Mouse (Mus musculus) midbrain, embryonic 12.5 days (tissue): ENCODE data around the gene Ccnf. TPM values are rescaled to one million over a fixed set of nuclear protein-coding genes. Genes with fewer than 3 reads are reported as not detected.
A peak's percentile ranks its signal among the peaks of the same experiment; 100 is the strongest.

Experiments
- ATAC-seq: fragments of 200-750 bp; cut with Nextera tagmentation; 2 replicates; pipeline ENCODE4 v1.8.0; 2017; ENCODE audit warnings: low read depth, moderate TSS enrichment, moderate library complexity; ENCODE audit not compliant: low FRiP score
- H3K27ac ChIP-seq: fragments of 300-500 bp; sonication (generic); replicated peaks from 2 replicates; pipeline ENCODE4 v1.5.1; 2016; ENCODE audit warnings: mild to moderate bottlenecking
- H3K27me3 ChIP-seq: fragments of 300-500 bp; sonication (generic); 2 replicates; pipeline ENCODE4 v1.6.1; 2016; ENCODE audit warnings: mild to moderate bottlenecking
- H3K36me3 ChIP-seq: fragments of 300-500 bp; sonication (generic); 2 replicates; pipeline ENCODE4 v1.6.1; 2016
- H3K4me1 ChIP-seq: fragments of 300-500 bp; sonication (generic); 2 replicates; pipeline ENCODE4 v1.6.1; 2016
- H3K4me2 ChIP-seq: fragments of 300-500 bp; sonication (generic); replicated peaks from 2 replicates; pipeline ENCODE4 v1.6.1; 2016; ENCODE audit warnings: mild to moderate bottlenecking, moderate library complexity
- H3K4me3 ChIP-seq: fragments of 300-500 bp; sonication (generic); 2 replicates; pipeline ENCODE4 v1.5.1; 2016; ENCODE audit warnings: mild to moderate bottlenecking
- H3K9ac ChIP-seq: fragments of 300-500 bp; sonication (generic); replicated peaks from 2 replicates; pipeline ENCODE4 v1.6.1; 2016; ENCODE audit warnings: mild to moderate bottlenecking, moderate library complexity
- H3K9me3 ChIP-seq: fragments of 300-500 bp; sonication (generic); 2 replicates; pipeline ENCODE4 v1.6.1; 2016; ENCODE audit warnings: mild to moderate bottlenecking
- WGBS: fragments of 180-500 bp; shearing (Covaris S2); methylation state at CpG from one replicate; pipeline ENCODE4 v1.1.7; 2016; 5-methylcytosine and 5-hydroxymethylcytosine counted together
- microRNA-seq: library from miRNA; unstranded; fragments of <30 nt; microRNA quantifications from one replicate; pipeline ENCODE4, GENCODE M21; 2017
- polyA plus RNA-seq: library from polyadenylated mRNA; unstranded; fragments of >200 nt; fragmentation: Nextera tagmentation; extraction: Ambion mirVana; gene quantifications from 2 replicates; pipeline ENCODE4 v1.2.1, GENCODE M21; 2016

The Ccnf gene
- polyA plus RNA-seq, 1 experiment from 2014 or later, result 77.3 TPM

GRCm38 (mm10) chr17:24197032-24197824 is 54.1 kb downstream of the Ccnf start:
- Histone ChIP-seq H3K9ac (no peak overlapping the region; the same call in 1 of the 2 replicates), H3K4me3 (no peak overlapping the region), H3K4me2 (no peak overlapping the region), H3K27ac (no peak overlapping the region), H3K36me3 (no peaks in the 10 kb centered on the region), H3K9me3 (no peaks in the 10 kb centered on the region), H3K27me3 (no peaks in the 10 kb centered on the region), H3K4me1 (0 out of 2 replicates have a peak, but pooled peaks cover 4% of the 10 kb centered on the region)
- WGBS, result 69% methylated on average over 15 of the region's 15 CpGs
- ATAC-seq, result no peak

GRCm38 (mm10) chr17:24195349-24195748 is 55.9 kb downstream of the Ccnf start:
- no peak overlapping the region for H3K4me2 ChIP-seq
- H3K4me3 ChIP-seq, result no peak overlapping the region
- H3K4me1 ChIP-seq, result peaks cover 5% of the 10 kb centered on the region; the same call in 1 of the 2 replicates
- H3K27ac ChIP-seq, result no peak overlapping the region
- H3K27me3 ChIP-seq, result no peaks in the 10 kb centered on the region
- no peak for ATAC-seq
- no peak overlapping the region for H3K9ac ChIP-seq
- H3K9me3 ChIP-seq, result no peaks in the 10 kb centered on the region
- 66% methylated on average over 2 of the region's 2 CpGs for WGBS
- no peaks in the 10 kb centered on the region for H3K36me3 ChIP-seq

GRCm38 (mm10) chr17:24193769-24194168 is 57.5 kb downstream of the Ccnf start:
- Histone ChIP-seq H3K4me3 (no peak overlapping the region), H3K4me2 (no peak overlapping the region), H3K9ac (no peak overlapping the region), H3K9me3 (no peaks in the 10 kb centered on the region), H3K36me3 (0 out of 2 replicates have a peak, but pooled peaks cover 4% of the 10 kb centered on the region), H3K4me1 (peaks cover 5% of the 10 kb centered on the region; the same call in 1 of the 2 replicates), H3K27ac (no peak overlapping the region), H3K27me3 (no peaks in the 10 kb centered on the region)
- 90% methylated on average over 5 of the region's 5 CpGs for WGBS
- ATAC-seq, result no peak

GRCm38 (mm10) chr17:24193268-24193667 is 58.0 kb downstream of the Ccnf start:
- no peaks in the 10 kb centered on the region for H3K27me3 ChIP-seq
- H3K4me1 ChIP-seq, result peaks cover 5% of the 10 kb centered on the region; the same call in 1 of the 2 replicates
- no peak overlapping the region for H3K27ac ChIP-seq
- no peaks in the 10 kb centered on the region for H3K9me3 ChIP-seq
- H3K9ac ChIP-seq, result no peak overlapping the region
- 0 out of 2 replicates have a peak, but pooled peaks cover 7% of the 10 kb centered on the region for H3K36me3 ChIP-seq
- WGBS, result 92% methylated on average over 8 of the region's 8 CpGs
- no peak overlapping the region for H3K4me2 ChIP-seq
- H3K4me3 ChIP-seq, result no peak overlapping the region
- no peak for ATAC-seq

- H3K27me3 ChIP-seq, result no peaks in the 10 kb centered on the region
- no peak overlapping the region for H3K4me2 ChIP-seq
- H3K9ac ChIP-seq, result no peak overlapping the region
- H3K4me1 ChIP-seq, result peaks cover 5% of the 10 kb centered on the region; the same call in 1 of the 2 replicates
- 82% methylated on average over 8 of the region's 8 CpGs for WGBS
- no peak overlapping the region for H3K27ac ChIP-seq
- 0 out of 2 replicates have a peak, but pooled peaks cover 7% of the 10 kb centered on the region for H3K36me3 ChIP-seq
- H3K9me3 ChIP-seq, result no peaks in the 10 kb centered on the region
- no peak overlapping the region for H3K4me3 ChIP-seq
- no peak for ATAC-seq
These were observed 58.4 kb downstream of the Ccnf start for GRCm38 (mm10) chr17:24192848-24193247.

GRCm38 (mm10) chr17:24191481-24191880 is 59.8 kb downstream of the Ccnf start:
- Histone ChIP-seq H3K9ac (no peak overlapping the region), H3K9me3 (no peaks in the 10 kb centered on the region), H3K4me3 (no peak overlapping the region), H3K4me1 (peaks cover 5% of the 10 kb centered on the region; the same call in 1 of the 2 replicates), H3K4me2 (no peak overlapping the region), H3K27me3 (no peaks in the 10 kb centered on the region), H3K36me3 (0 out of 2 replicates have a peak, but pooled peaks cover 7% of the 10 kb centered on the region), H3K27ac (no peak overlapping the region)
- 84% methylated on average over 4 of the region's 4 CpGs for WGBS
- ATAC-seq, result no peak

GRCm38 (mm10) chr17:24190934-24191333 is 60.4 kb downstream of the Ccnf start:
- H3K4me3 ChIP-seq, result no peak overlapping the region
- ATAC-seq, result no peak
- peaks cover 5% of the 10 kb centered on the region; the same call in 1 of the 2 replicates for H3K4me1 ChIP-seq
- no peak overlapping the region for H3K9ac ChIP-seq
- no peak overlapping the region for H3K27ac ChIP-seq
- no peaks in the 10 kb centered on the region for H3K9me3 ChIP-seq
- no peaks in the 10 kb centered on the region for H3K27me3 ChIP-seq
- H3K36me3 ChIP-seq, result peaks cover 7% of the 10 kb centered on the region; the same call in 1 of the 2 replicates
- no peak overlapping the region for H3K4me2 ChIP-seq
- 87% methylated on average over 2 of the region's 2 CpGs for WGBS

GRCm38 (mm10) chr17:24174259-24174658 is 77.0 kb downstream of the Ccnf start:
- H3K36me3 ChIP-seq, result no peaks in the 10 kb centered on the region
- WGBS, result 75% methylated on average over 3 of the region's 3 CpGs
- H3K4me3 ChIP-seq, result no peak overlapping the region
- H3K9me3 ChIP-seq, result no peaks in the 10 kb centered on the region
- no peak overlapping the region for H3K4me2 ChIP-seq
- no peak overlapping the region for H3K27ac ChIP-seq
- H3K27me3 ChIP-seq, result no peaks in the 10 kb centered on the region
- peaks cover 5% of the 10 kb centered on the region for H3K4me1 ChIP-seq
- ATAC-seq, result no peak
- no peak overlapping the region for H3K9ac ChIP-seq

- ATAC-seq, result no peak
- Histone ChIP-seq H3K27ac (no peak overlapping the region), H3K4me2 (no peak overlapping the region), H3K4me1 (peaks cover 7% of the 10 kb centered on the region), H3K36me3 (no peaks in the 10 kb centered on the region), H3K27me3 (no peaks in the 10 kb centered on the region), H3K4me3 (no peak overlapping the region), H3K9me3 (no peaks in the 10 kb centered on the region), H3K9ac (no peak overlapping the region)
- under 1% methylated on average over 3 of the region's 3 CpGs for WGBS
These were observed 77.9 kb downstream of the Ccnf start for GRCm38 (mm10) chr17:24173423-24173822.

Small RNA genes within 50 kb of the gene (microRNA-seq; reads per million reads assigned to microRNA genes)
- gene Mir5134, result 4.2 reads per million, percentile 16 among the genes with 10 or more reads in this experiment
- 2.8 reads per million, percentile 6 among the genes with 10 or more reads in this experiment for gene Mir6965

Other genes starting within 250 kb of the Ccnf start
- 0.19 and 0.37 TPM in 2 replicates for gene Prss27, start 213.3 kb downstream of the Ccnf start, polyA plus RNA-seq
- 86.9 and 92.3 TPM in 2 replicates for gene Kctd5, start 178.0 kb downstream of the Ccnf start, polyA plus RNA-seq
- gene Pdpk1, start 100.6 kb downstream of the Ccnf start, polyA plus RNA-seq, result 53.5 and 56.2 TPM in 2 replicates
- 31.5 and 32.9 TPM in 2 replicates for gene Amdhd2, start 87.7 kb downstream of the Ccnf start, polyA plus RNA-seq
- 512 and 518 TPM in 2 replicates for gene Atp6v0c, start 81.8 kb downstream of the Ccnf start, polyA plus RNA-seq
- gene Tbc1d24, start 45.9 kb downstream of the Ccnf start, polyA plus RNA-seq, result 14.2 and 14.8 TPM in 2 replicates
- 6.9 and 7.0 TPM in 2 replicates for gene Ntn3, start 42.0 kb downstream of the Ccnf start, polyA plus RNA-seq
- 13.9 and 14.7 TPM in 2 replicates for gene Tedc2, start 30.6 kb downstream of the Ccnf start, polyA plus RNA-seq
- gene Abca17, start 99.6 kb upstream of the Ccnf start, polyA plus RNA-seq, result 0.41 TPM in 1 of 2 replicates, not detected in the other
- 19.2 and 21.2 TPM in 2 replicates for gene Abca3, start 100.5 kb upstream of the Ccnf start, polyA plus RNA-seq
- gene Rnps1, start 163.1 kb upstream of the Ccnf start, polyA plus RNA-seq, result 367 and 378 TPM in 2 replicates
- gene Eci1, start 175.2 kb upstream of the Ccnf start, polyA plus RNA-seq, result 53.7 and 68.0 TPM in 2 replicates
- gene Dnase1l2, start 191.6 kb upstream of the Ccnf start, polyA plus RNA-seq, result 5.3 and 5.5 TPM in 2 replicates
- 36.5 and 41.9 TPM in 2 replicates for gene E4f1, start 218.8 kb upstream of the Ccnf start, polyA plus RNA-seq
- gene Pgp, start 218.9 kb upstream of the Ccnf start, polyA plus RNA-seq, result 60.0 TPM in 2 replicates
- gene Bricd5, start 222.4 kb upstream of the Ccnf start, polyA plus RNA-seq, result 0.34 TPM in 1 of 2 replicates, not detected in the other
- 37.0 TPM in 2 replicates for gene Mlst8, start 227.6 kb upstream of the Ccnf start, polyA plus RNA-seq
- gene Caskin1, start 237.1 kb upstream of the Ccnf start, polyA plus RNA-seq, result 20.2 and 23.0 TPM in 2 replicates